Mouse (Mus musculus) ES-Bruce4 (cell line): ENCODE data around the gene Pemt. TPM values are rescaled to one million over a fixed set of nuclear protein-coding genes. Genes with fewer than 3 reads are reported as not detected.
"Not testable (repeated sequence)": the region's sequence is repeated elsewhere in the genome, so short reads cannot be mapped to it uniquely, and the experiment has no call there.

ENCODE experiments used
- H3K27ac ChIP-seq: 2 replicates; pipeline ENCODE4 v1.5.1; 2012; ENCODE audit warnings: low read length, inconsistent platforms; ENCODE audit not compliant: insufficient read depth
- H3K27me3 ChIP-seq: 2 replicates; pipeline ENCODE4 v1.6.1; 2012; ENCODE audit warnings: mild to moderate bottlenecking, low read length, inconsistent platforms; ENCODE audit not compliant: control insufficient read depth, poor library complexity, insufficient read depth, severe bottlenecking
- H3K36me3 ChIP-seq: 2 replicates; pipeline ENCODE4 v1.6.1; 2012; ENCODE audit warnings: inconsistent platforms, mild to moderate bottlenecking, low read length, moderate library complexity; ENCODE audit not compliant: control insufficient read depth, poor library complexity, insufficient read depth, severe bottlenecking
- H3K4me1 ChIP-seq: one replicate; pipeline ENCODE4 v1.8.1; 2011; ENCODE audit warnings: low read length; ENCODE audit not compliant: control insufficient read depth, insufficient read depth
- H3K4me3 ChIP-seq: 2 replicates; pipeline ENCODE4 v1.5.1; 2011; ENCODE audit warnings: low read depth, mild to moderate bottlenecking, low read length
- H3K9ac ChIP-seq: 2 replicates; pipeline ENCODE4 v1.6.1; 2012; ENCODE audit warnings: low read depth, mild to moderate bottlenecking, inconsistent platforms; ENCODE audit not compliant: poor library complexity, severe bottlenecking
- H3K9me3 ChIP-seq: replicated peaks from 2 replicates; pipeline ENCODE4 v1.6.1; 2012; ENCODE audit warnings: mild to moderate bottlenecking, low read length, inconsistent platforms; ENCODE audit not compliant: control insufficient read depth, poor library complexity, insufficient read depth, severe bottlenecking
- CTCF ChIP-seq: IDR thresholded peaks from one replicate; pipeline ENCODE4 v1.8.1; 2011; ENCODE audit warnings: low read depth, low read length
- EP300 ChIP-seq: IDR thresholded peaks from 2 replicates; pipeline ENCODE4 v1.6.1; 2011; ENCODE audit warnings: low read depth, low read length; ENCODE audit not compliant: insufficient read depth
- POLR2A ChIP-seq: IDR thresholded peaks from one replicate; pipeline ENCODE4 v1.8.1; 2011; ENCODE audit warnings: low read length; ENCODE audit not compliant: insufficient read depth
- polyA plus RNA-seq: library from polyadenylated mRNA; stranded (reverse); fragments of >200 nt; gene quantifications from 2 replicates; pipeline ENCODE4 v1.2.4, GENCODE M21; 2011; ENCODE audit warnings: low read depth; ENCODE audit not compliant: missing spikeins, insufficient read depth, insufficient read length

Pemt gene
- polyA plus RNA-seq, 1 experiment, result 7.6 TPM

DNA sequence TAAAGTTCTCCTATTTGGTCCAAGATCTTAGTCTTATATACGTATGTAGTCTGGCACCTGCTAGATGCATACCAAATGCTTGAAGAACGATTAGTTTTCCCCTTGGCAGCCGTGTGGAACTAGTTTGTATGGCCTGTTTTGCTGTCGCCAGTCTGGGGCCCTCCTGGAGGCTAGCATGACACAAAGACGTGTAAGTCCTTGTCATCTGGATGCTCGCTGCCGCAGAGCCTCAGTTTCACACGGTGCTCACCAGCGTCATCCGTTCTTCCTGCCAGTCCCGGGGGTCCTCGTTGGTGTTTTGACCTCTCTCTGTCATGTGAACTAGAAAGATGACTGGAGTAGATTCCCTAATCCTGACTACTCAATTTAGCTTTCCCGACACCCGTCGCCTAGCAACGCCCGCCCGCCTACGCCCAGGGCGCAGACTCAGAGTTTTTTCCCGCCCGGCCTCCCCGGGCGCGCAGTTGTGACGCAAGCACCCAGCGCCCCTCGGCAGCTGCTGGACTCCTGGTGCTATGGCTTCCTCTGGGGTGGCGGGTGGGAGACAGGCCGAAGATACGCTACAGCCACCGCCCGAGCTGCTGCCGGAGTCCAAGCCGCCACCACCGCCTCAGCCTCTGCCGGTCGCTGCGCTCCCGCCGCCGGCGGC is 98.4 kb downstream of the Pemt start, which contains the start of gene Med9:
Gene Med9 (plus strand): TSS at position 455 of the 649 bp plus-strand sequence.
- H3K27ac ChIP-seq, result no peak within 1 kb of the TSS
- TF ChIP-seq CTCF (no peak), POLR2A (no peak), EP300 (no peak)

GRCm38 (mm10) chr11:59944855-59945254 is 101.4 kb downstream of the Pemt start:
- not testable (repeated sequence) for H3K9me3 ChIP-seq, H3K27me3 ChIP-seq, H3K27ac ChIP-seq, H3K9ac ChIP-seq, H3K36me3 ChIP-seq, H3K4me1 ChIP-seq, H3K4me3 ChIP-seq

More for the DNA sequence above, 98.4 kb downstream of the Pemt start, which contains the start of gene Med9:
- peak within 1 kb of the TSS; percentile 85 for H3K9ac ChIP-seq
- H3K4me3 ChIP-seq, result peak within 1 kb of the TSS; percentile 98
- H3K27me3 ChIP-seq, result no peaks in the 10 kb centered on the region
- no peaks in the 10 kb centered on the region for H3K9me3 ChIP-seq
- no peaks in the 10 kb centered on the region for H3K4me1 ChIP-seq
- H3K36me3 ChIP-seq, result no peaks in the 10 kb centered on the region

DNA sequence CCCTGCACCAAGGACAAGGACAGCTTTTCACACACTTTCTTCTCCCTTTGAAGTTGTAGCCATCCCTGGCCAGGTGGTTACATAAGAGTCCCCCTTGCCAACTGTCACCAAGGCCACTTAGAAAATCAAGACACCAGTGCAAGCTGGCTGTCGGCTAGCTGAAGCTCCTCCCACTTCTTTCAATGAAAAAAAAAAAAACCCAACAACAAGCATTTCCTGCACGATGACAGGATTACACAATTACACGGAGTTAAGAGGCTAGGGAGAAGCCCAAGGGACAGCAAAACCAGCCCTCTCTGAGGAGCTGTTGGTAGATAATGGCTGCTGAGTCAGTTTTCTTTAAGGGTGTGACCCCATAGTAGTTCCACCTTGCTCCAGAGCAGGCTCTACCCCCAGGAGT is 104.9 kb downstream of the Pemt start:
- Histone ChIP-seq H3K4me3 (no peak overlapping the region), H3K27me3 (no peaks in the 10 kb centered on the region), H3K9ac (no peak overlapping the region), H3K9me3 (no peaks in the 10 kb centered on the region), H3K4me1 (no peaks in the 10 kb centered on the region), H3K27ac (no peak overlapping the region), H3K36me3 (no peaks in the 10 kb centered on the region)
- TF ChIP-seq EP300 (no peak), POLR2A (no peak), CTCF (no peak)

DNA sequence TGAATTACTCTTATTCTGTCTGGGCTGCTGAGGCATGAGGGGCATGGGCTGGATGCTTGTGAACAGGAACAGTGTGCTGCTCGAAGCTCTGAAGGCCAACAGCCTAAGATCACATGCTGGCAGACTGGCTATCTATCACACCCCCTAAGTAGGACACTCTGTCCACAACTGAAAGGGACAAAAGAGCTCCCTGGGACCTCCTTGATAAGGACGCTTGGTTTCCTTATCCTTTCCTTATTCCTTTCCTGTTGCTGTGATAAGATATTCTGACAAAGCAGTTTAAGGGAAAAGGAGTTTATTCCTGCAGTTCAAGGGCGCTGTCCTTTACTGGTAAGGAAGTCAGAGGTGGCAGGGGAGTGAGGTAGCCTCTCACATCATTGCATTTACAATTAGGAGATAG is 105.6 kb downstream of the Pemt start:
- Histone ChIP-seq H3K4me1 (no peaks in the 10 kb centered on the region), H3K27me3 (no peaks in the 10 kb centered on the region), H3K27ac (no peak overlapping the region), H3K9me3 (no peaks in the 10 kb centered on the region), H3K4me3 (no peak overlapping the region), H3K36me3 (no peaks in the 10 kb centered on the region), H3K9ac (no peak overlapping the region)
- TF ChIP-seq EP300, result no peak
- TF ChIP-seq CTCF, result no peak
- TF ChIP-seq POLR2A, result no peak

DNA sequence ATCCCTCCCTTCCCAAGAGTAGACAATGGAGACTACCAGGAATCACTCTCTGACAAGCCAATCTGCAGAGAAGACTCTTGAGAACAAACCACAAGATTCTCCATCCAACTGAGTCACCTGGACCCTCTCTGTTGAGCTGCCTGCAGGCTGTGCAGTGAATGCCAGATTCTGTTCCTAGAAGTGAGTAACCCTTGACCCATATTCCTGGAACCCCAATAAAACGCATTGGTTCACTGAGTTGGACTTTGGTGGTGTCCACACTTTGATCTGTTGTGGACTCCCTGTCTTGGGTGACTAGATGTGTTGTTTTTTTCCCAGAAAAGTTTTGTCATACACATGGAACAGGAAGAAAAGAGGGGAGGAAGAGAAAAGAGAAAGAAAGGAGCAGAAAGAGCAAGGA is 106.5 kb downstream of the Pemt start:
- no peaks in the 10 kb centered on the region for H3K9me3 ChIP-seq
- H3K27ac ChIP-seq, result no peak overlapping the region
- no peaks in the 10 kb centered on the region for H3K27me3 ChIP-seq
- no peak for TF ChIP-seq CTCF
- no peak for TF ChIP-seq POLR2A
- no peak for TF ChIP-seq EP300
- H3K4me1 ChIP-seq, result no peaks in the 10 kb centered on the region
- H3K9ac ChIP-seq, result no peak overlapping the region
- H3K36me3 ChIP-seq, result no peaks in the 10 kb centered on the region
- no peak overlapping the region for H3K4me3 ChIP-seq

DNA sequence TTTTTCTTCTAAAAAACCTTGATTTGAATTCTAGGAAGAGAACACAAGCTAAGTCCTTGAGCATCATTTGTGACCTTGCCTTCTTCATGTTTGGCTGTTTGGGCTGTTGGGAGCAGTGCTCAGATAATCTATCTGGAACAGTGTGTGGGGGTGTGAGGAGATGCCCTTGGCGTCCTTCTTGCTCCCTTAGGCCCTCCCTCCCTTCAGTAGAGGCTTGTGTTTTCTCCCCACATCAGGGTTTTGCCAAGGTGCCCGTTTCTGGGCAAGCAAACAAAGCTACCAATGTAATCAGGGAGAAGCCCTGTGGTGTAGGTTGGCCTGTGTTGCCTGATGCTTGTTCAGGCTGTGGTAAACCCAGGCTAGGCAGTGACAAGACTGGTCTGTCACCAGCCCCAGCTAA is 108.7 kb downstream of the Pemt start:
- no peaks in the 10 kb centered on the region for H3K36me3 ChIP-seq

More for the DNA sequence above, 108.7 kb downstream of the Pemt start:
- TF ChIP-seq POLR2A (no peak), EP300 (no peak), CTCF (no peak)
- no peak overlapping the region for H3K4me3 ChIP-seq
- no peaks in the 10 kb centered on the region for H3K9me3 ChIP-seq
- H3K27ac ChIP-seq, result no peak overlapping the region
- no peak overlapping the region for H3K9ac ChIP-seq
- no peaks in the 10 kb centered on the region for H3K4me1 ChIP-seq
- H3K27me3 ChIP-seq, result no peaks in the 10 kb centered on the region
